14 mouse cellular contexts compared by ENCODE assay signal in genomic region chr4:122903709-122904108, GRCm38 (mm10).
"Had no signal": no experiment of that assay in that cellular context is flagged by ENCODE, and none has a peak within 500 bp of the region (broad histone marks: within the 10 kb centered on the region; RNA-seq: fewer than 3 reads in every experiment).

No protein-coding gene starts in this region.

- H3K36me3 ChIP-seq: limb, embryonic 13.5 days had no signal

- H3K9me3 ChIP-seq: limb, embryonic 13.5 days had no signal

- H3K27ac ChIP-seq: layer of hippocampus, adult 2 months; limb, embryonic 13.5 days; liver, embryonic 14.5 days; stomach, postnatal 0 days had no signal

- ATAC-seq: midbrain, embryonic 16.5 days had no signal

- H3K9ac ChIP-seq: limb, embryonic 13.5 days; liver, embryonic 14.5 days had no signal

- DNase-seq: kidney, postnatal 10 days; kidney, postnatal 4 days; left cerebral cortex, postnatal 4 days; lung, adult 18-20 months; lung, postnatal 36 days; right cerebral cortex, postnatal 14 days; thymus, postnatal 4 days had no signal

- H3K4me2 ChIP-seq: limb, embryonic 13.5 days; midbrain, embryonic 11.5 days had no signal

- H3K4me3 ChIP-seq: layer of hippocampus, adult 2 months; limb, embryonic 13.5 days; megakaryocyte, embryonic 14.5 days had no signal

- H3K27me3 ChIP-seq: megakaryocyte, embryonic 14.5 days had no signal
